19 mouse cellular contexts compared by ENCODE assay signal in genomic region chr2:25884756-25885155, GRCm38 (mm10).
A peak's percentile ranks its signal among the peaks of the same experiment; 100 is the strongest.
DNase-seq lines count a peak whose midpoint lies in the region; ATAC-seq lines count a peak whose summit lies in the region.
"Had no signal": no experiment of that assay in that cellular context is flagged by ENCODE, and none has a peak within 500 bp of the region (broad histone marks: within the 10 kb centered on the region; RNA-seq: fewer than 3 reads in every experiment).

No protein-coding gene starts in this region.

- no peak for ATAC-seq in cerebellum, adult (ENCODE audit: insufficient number of reproducible peaks, low FRiP score, low TSS enrichment)
- ATAC-seq: activated CD4-positive, CD25-positive, alpha-beta regulatory T cell, adult 4 months; CD4-positive, CD25-positive, alpha-beta regulatory T cell, adult 4 months; Patski had no signal

- DNase-seq in cerebellum, adult 18-20 months, result peak; percentile 32 to 58
- DNase-seq in cerebellum, postnatal 4 days (ENCODE audit: low spot score in 2 of 2), result no peak
- peak; percentile 51 for DNase-seq in cerebellum, adult 9-11 months
- DNase-seq in cerebellum, postnatal 14 days, result no peak
- DNase-seq in cerebellum, postnatal 36 days, result peak; percentile 30 to 35
- DNase-seq: adrenal gland, adult 2 months; adrenal gland, adult 8-10 months; adrenal gland, postnatal 10 days; adrenal gland, postnatal 14 days; adrenal gland, postnatal 25 days; adrenal gland, postnatal 36 days; B cell, adult 2 months; cerebellum, adult 11 months; cerebellum, adult 11-12 months; cerebellum, adult 8-10 months had no signal

Comparison
In these comparisons a context has a peak if more than half of its experiments do, and no peak if none do; other contexts are left out.
1. DNase-seq: peak in cerebellum, adult 18-20 months (2 of 2), cerebellum, adult 9-11 months (single experiment) and cerebellum, postnatal 36 days (2 of 2); none in cerebellum, postnatal 4 days (0 of 2) and cerebellum, postnatal 14 days (0 of 2).